Mouse (Mus musculus) heart, adult 8-10 months (tissue): ENCODE data around the gene Rnf213. TPM values are rescaled to one million over a fixed set of nuclear protein-coding genes. Genes with fewer than 3 reads are reported as not detected.
A peak's percentile ranks its signal among the peaks of the same experiment; 100 is the strongest.
"Not testable (repeated sequence)": the region's sequence is repeated elsewhere in the genome, so short reads cannot be mapped to it uniquely, and the experiment has no call there.

Experiments
- DNase-seq: peaks from one replicate; pipeline ENCODE4 v3.0.0; 2022; ENCODE audit warnings: low spot score
- total RNA-seq, 4 experiments: library from RNA; stranded (reverse); gene quantifications; 2 replicates each; pipeline ENCODE4 v1.2.4; 2022

Rnf213 gene
- 10 to 100 TPM; 11.1 to 16.0 (median 13.2) TPM for total RNA-seq

DNA sequence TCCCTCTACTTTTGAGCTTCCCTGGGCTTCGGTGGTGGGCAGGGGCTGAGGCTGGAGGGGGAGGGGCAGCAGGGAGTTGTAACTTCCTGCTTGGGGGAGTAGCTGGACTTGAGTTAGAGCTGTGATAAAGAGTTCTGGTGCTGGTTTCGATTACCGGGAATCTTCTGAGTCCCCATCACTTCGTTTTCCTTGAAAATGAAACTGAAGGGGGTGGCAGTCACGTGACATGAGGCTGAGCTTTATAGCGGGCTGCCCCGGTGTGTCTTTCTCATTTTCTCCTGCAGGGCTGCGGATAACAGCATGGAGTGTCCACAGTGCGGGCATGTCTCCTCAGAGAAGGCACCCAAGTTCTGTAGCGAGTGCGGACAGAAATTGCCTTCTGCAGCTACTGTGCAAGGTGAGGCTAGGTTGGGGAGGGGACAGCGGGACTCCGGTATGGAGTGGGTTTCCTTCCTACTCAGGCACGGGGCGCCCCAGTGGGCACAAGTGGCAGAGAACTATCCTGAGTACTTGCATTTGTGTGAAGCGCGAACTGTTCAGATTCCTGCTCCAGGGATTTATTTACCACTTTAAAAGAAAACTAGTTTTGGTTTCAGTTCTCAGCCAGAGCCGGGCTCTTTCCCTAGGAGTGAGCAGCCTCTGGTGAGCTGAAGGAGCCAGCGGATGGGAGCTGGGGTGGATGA is at the start of gene Rnf213:
Gene Rnf213 (plus strand): TSS at position 301 of the 683 bp plus-strand sequence.
- DNase-seq = peak; percentile 79

DNA sequence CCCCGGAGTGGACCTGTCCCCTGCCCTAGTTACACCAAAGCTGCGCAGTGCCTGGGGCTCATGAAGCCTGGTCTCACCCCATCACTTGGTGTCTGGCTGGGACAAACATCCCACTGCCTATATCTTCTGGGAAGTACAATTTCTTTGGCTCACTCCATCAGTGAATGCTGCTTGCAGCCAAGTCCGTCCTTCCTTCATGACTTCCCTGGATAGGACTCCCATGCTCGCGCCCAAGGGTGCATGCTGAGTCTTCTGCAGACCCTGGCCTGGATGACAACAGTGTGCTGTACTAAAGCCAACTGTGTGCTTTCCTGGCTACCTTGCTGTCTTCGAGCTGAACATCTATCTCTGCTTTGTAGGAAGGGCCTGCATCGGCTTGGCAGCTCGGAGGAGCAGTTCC is 48.7 kb upstream of the Rnf213 start:
- no peak for DNase-seq

DNA sequence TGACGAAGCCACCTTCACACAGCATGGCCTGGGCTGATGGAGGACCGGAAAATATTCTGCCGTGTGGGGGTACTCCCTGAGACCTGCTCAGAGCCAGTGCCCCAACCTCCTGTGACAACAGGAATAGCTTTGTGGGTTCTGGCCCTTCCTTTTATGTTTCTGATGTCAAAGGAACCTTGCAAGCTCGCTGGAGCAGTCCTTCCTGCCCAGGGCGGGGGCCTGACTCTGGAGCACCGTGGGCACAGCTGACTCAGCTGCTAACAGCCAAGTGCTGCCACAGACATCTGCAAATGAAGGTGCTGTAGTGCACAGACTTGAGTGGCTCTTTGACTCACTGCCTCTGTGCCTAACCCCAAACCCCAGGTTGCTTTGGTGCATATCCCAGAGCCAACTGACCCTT is 48.0 kb upstream of the Rnf213 start:
- DNase-seq = no peak

DNA sequence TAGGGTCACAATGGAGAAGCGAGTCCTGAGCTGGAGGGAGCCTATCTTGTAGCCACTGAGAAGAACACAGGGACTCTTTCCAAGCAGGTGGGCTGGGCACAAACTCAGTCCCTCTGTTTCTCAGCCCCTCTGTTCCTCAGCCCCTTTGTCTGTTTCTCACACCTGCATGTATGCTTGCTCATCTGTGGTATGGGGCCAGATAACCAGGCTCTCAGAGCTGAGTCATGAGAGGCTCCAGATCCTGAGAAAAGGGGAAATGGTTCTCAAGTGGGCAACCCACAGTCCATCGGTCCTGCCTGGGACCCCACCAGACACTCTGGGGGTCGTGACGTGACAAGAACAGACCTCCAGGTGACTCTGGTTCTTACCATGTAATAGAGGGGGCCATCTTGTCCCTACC is 45.8 kb upstream of the Rnf213 start:
- no peak for DNase-seq

DNA sequence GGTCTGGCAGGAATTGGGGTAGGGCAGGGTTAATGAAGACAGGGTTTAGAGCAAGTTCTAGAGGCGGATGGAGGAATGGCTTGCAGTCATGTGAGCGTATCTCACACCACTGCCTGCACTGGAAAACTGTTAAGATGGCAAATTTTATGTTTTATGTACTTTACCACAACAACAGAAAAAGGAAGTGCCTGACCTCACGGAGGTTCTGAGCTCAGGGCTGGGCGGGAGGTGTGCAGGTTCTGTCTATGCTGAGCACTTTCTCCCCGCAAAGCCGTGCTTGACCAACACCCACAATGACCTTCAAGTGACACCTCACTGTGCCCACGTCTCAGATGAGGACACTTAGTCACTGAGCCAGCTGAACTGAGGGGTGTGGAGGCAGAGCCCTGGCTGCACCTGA is 40.8 kb upstream of the Rnf213 start:
- no peak for DNase-seq

DNA sequence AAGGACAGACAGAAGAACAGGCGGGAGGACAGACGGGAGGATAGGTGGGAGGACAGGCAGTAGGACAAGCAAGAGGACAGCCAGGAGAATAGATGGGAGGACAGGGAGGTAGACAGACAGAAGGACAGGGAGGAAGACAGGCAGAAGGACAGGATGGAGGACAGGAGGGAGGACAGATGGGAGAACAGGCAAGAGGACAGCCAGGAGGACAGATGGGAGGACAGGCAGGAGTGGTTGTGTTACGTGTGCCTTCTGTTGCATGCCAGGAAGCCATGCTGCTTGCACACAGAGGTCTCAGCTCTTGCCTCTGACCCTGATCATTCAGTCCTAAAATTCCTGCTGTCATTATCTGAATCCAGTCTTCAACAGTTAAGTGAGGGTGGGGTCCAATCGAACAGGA is 39.0 kb upstream of the Rnf213 start:
- no peak for DNase-seq

DNA sequence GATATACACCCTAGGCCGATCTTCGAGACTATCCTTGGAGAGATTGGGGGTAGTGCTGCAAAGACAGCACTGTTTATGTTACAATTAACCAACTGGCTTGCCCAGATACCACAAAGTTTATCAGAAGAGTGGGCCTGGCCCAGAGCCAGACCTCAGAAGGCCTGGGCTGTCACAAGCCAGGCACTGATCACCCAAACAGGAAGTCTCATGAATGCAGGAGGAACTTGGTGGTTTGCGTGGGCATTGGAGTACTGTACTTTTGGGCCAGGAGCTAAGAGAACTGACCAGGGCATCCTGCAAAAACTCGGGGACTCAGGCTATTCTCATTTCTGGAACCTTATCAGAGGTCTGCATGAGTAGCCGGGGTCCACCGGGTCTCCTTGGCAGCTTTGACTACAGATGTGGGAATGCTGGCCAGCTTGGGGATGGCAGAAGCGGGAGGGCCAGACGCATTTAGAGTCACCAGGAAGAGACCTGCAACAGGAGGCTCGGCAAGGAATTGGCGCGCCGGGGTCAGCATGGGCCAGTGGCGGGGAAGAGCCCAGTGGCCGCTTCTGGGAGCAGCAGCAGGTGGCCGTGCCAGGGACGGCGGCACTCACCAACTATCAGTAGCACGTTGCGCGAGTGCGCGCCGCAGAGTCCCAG is 38.0 kb upstream of the Rnf213 start:
- peak; percentile 55 for DNase-seq

DNA sequence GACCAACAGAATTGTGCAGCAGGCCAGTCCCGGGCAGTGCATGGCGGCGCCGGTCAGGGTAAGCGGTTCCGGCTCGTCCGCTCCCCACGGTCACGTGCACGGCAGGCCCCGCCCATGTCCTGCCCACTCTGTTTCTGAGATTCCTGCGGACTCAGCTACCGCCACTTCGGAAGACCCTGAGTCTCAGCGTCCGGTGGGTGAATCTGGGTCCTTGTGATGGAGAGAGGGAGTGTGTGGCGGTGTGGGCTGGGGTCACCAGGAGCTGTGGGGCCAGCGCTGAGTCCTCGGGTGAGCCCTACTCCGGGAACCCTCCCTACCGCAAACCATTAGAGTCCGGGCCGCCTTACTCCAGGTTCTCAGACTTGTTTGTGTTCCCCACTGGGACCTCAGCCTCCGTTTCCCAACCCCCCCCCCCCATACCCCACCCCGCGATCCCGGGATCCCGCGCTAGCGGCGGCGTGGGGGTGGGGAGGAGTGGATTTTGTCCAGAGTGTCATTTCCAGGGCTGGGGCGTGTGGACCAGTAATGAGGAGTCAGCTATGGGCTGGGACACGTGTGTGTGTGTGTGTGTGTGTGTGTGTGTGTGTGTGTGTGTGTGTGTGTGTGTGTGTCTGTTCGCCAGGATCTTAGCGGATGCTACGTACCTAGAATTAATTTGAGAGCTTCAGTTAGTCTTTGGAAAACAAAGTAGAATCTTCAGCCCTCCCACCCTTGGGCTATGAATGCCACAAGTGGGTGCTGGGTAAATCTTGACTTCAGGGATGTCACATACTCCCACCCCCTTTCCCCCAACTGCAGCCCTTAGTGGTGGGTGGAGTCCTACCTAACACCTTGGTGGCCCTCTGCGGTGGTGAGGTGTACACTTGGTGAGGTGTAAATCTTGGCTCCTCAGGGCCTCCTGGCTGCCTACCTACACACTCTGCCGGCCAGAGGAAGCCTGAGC is 37.2 kb upstream of the Rnf213 start, which contains the start of the genes Sgsh and Slc26a11:
Gene Sgsh (minus strand): TSS at position 94 of the 943 bp plus-strand sequence.
Gene Slc26a11 (plus strand): TSS at position 115 of the 943 bp plus-strand sequence.
- DNase-seq = peak; percentile 91

DNA sequence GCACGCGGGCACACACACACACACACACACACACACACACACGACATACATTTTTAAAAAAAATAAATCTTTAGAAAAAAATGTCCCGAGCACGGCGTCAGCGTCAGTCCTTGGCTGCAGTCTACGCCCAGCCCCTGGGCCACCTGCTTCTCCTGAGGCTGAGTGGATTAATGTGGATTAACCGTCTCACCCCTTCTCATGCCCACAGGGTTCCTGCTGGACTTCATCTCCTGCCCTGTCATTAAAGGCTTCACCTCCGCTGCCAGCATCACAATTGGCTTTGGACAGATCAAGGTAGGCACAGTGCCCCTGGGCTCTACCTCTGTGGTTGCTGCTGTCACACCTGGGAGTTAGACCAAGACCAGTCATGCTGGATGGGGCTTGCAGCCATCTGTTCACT is 33.8 kb upstream of the Rnf213 start:
- DNase-seq = no peak

DNA sequence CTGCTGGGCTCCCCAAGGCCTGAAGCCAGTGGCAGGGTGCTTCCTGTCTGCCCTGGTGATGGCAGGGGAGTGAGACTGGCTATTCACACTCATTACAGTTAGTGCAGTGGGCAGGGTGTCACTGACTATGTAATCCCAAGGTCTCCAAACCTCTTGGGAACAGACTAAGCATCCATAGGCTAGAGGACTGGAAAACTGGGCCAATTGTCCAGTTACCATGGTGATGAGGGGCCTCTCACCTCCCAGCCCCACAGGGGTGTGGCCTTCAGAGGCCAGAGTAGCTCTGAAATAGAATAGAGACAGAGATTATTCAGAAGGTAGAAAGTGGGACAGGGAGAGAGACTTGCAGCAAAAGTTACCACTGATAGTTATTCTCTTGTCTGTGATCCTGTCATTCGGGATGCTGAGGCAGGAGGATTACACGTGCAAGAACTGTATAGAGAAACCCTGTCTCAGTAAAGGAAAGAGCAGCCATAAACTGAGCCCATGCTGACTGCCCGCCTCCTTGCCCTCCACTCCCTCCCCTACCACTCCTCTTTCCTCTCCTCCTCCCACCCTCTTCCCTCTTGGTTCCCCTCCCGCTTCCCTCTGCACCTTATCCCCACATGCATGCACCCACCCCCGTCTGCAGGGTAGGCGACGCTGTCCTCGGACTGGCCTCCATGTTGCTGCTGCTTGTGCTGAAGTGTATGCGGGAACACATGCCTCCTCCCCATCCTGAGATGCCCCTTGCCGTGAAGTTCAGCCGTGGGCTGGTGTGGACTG is 29.9 kb upstream of the Rnf213 start:
- DNase-seq = no peak

DNA sequence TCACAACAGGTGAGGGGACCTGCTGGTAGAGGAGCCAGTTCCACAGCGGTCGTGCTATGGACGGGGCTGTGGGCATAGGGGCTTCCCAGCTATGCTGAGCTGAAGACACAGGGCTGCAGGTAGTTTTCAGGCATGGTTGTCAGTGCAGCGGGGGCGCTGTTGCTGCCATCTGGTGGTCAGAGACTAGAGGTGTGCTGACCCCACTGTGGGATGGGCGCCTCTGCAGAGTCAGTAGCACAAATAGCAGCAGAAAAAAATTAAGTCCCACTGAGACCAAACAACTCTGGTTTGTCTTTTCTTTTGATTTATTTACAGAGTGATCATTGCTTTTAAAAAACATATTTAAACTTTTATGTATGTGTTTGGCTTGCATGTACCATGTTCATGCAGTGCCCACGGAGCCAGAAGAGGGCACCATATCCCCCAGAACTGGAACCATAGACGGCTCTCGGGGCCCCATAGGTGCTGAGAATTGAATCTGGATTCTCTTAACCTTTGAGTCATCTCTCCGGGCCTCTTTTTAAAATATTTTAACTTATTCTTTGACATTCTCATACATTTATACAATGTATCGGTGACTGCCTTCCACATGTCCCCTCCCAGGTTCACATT is 29.3 kb upstream of the Rnf213 start:
- peak; percentile 65 for DNase-seq

DNA sequence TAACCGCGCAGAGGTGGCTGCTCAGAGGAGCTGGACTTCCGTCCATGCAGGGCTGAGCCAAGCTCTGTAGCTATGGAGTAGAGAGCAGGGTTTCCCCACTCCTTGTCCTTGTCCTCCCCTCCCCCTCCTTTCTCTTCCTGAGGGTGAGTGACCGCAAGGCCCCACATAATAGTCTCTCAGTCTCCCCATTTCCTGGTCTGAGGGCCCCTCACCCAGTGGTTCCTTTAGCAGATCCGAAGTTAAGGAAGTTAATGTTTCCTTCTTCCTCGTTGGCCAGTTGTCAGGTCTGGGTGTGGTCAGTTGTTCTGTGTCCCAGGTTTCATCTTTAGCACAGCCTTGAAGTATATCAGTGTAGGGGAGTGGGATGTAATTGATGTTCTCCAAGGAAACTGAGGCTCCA is 17.5 kb upstream of the Rnf213 start:
- no peak for DNase-seq

DNA sequence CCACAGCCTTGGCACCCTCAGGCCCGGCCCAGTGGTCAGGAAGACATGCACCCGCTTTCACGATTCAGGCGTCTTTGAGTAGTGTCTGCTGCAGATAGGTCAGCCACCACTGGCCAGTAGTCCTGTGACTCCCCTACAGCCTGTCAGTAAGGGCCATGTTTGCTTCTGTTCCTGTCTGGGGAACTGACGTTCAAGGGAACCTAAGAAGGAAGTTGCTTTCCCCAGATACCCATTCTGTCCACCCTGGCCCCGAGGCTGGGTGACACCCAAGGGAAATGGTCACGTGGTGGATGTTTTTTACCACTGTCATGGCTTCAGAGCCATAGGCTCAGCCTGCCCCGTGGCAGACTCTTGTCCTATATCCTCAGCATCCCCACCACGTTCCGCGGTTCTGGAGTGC is 15.6 kb upstream of the Rnf213 start:
- no peak for DNase-seq

DNA sequence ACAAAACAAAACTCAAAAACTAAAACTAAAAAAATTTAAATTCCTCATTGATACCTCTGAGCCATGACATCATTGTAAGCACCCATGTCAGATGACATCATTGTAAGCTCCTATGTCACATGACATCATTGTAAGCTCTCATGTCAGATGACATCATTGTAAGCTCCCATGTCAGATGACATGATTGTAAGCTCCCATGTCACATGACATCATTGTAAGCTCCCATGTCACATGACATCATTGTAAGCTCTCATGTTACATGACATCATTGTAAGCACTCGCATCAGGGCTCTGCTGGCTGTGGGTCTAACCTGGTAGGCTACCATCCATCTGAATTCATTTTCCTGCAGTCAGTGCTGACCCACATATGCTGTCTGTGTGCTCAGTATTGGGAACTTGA is 14.3 kb upstream of the Rnf213 start:
- no peak for DNase-seq

DNA sequence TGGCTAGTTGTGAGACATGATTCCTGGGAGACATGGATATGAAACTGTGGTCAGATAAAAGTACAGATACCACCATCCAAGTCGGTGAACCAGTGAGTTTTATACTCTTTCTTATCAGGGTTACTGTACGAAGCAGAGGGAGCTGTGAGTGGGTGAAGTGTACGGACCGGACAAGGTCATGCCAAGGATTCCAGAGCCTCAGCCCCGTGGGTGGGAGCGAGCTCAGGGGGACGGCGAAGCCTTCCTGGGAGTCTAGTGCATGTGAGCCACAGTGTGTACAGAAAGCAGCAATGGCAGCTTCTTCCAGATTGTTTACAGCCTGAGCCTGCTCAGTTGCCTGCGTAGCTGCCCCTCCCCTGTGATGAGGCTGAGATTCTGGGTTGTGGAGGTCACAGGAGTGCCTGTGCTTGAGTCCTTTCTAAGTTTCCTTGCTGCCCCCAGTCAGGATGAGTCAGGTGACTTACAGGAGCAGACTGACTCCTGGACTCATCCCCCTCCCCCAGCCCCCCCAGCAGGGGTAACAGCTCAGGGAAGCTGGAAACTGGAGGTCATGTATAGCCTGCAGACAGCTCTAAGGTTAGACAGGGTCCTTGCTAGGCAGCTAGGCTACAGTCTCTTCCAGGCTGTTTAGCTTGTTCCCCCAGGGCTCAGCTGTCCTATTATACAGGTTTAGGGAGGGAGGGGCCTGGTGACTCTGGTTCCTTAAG is 11.1 kb upstream of the Rnf213 start:
- DNase-seq = no peak

DNA sequence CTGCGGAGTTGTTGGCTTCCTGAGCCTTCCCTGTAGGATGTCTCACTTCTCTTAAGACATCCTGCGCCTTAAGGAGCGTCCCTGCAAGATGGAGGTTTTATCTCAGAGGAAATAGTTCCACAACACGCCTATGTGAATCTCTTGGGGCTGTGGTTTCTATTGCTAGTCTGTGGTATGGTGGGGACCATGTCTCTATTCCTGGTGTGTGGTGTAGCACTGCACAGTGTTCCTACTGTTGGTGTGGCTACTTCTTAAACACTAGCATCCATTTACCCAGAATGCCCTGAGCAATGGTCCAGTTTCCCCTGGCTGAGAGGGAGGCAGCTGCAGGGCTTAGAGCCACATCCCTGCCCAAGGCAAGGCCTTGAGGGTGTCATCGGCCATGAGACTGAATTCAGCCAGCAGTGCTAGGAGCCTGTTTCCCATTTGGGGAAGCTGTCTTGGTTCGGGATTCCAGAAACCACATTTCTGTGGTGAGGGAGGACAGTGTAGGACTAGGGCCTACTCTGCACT is 10.5 kb upstream of the Rnf213 start:
- DNase-seq = no peak

DNA sequence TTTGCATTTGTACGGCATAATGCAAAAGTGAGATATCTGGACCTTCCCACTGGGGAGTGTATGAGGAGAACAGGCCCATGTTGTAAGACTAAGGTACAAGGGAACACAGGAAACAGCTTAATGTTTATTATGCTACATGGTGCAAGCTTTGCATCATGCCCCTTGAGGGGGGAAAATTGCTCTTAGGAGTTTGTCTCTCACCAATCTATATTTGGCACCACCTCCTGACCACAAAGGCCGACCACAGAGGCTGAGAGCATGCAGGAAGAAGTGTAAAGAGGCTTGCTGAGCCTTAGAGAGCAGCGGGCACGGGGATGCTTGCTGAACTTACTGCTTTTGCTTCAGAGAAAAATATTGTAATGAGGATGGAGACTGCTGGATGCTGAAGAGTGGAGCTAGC is 8.0 kb upstream of the Rnf213 start:
- DNase-seq = no peak

DNA sequence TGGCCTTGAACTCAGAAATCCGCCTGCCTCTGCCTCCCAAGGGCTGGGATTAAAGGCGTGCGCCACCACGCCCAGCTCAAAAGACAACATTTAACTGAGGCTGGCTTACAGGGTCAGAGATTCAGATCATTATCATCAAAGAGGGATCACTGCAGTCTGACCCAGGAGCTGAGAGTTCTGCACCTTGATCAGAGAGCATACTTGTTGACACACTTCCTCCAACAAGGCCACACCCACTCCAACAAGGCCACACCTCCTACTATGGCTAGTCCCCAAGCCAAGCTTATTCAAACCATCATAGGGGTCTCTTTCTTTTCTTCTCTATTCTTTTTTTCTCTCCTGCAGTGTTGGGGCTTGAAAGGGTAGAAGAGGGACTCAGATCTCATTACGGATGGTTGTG is 6.6 kb upstream of the Rnf213 start:
- no peak for DNase-seq

DNA sequence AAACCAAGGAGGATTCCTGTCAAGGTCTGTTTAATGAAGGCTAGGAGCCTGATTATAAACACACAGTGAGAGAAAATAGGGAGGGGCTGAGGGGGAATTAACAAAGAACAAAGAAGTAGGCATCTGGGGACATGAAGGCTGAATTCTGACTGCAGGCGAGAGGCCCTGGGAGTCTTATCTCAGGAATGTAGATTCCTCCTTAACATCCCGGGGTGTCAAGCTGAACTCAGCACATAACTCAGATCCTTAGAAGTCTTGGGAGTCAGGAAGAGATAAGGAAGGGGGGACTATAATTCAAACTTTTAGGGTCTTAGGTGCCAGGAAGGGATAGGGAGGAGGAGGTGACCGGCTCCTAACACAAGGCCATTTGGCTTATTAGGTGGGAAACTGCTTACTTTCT is 5.6 kb upstream of the Rnf213 start:
- not testable (repeated sequence) for DNase-seq

DNA sequence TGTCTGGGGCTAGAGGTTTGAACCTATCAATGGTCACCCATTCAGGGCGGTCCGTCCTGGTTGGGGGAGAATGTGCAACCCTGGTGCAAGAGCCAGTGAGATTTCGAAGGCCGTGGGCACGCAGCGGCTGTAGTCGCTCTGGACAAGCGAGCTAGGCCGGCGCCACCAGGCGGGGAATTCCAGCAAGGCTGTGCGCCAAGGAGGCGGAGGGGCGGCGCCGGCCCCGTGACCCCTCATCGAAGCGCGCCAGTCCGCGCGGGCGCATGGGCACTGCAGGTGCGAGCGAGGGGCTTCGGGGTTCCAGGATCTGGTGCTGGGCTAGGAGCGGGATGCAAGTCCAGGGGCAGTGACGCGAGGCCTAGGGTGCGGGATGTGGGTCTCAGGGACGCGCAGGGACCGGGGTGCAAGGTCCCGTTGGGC is 3.0 kb upstream of the Rnf213 start:
- DNase-seq = peak; percentile 69
